Mouse (Mus musculus) CH12.LX (cell line): ENCODE results near the gene Icmt. TPM values are rescaled to one million over a fixed set of nuclear protein-coding genes. Genes with fewer than 3 reads are reported as not detected.
A peak's percentile ranks its signal among the peaks of the same experiment; 100 is the strongest.

ENCODE experiments used
- DNase-seq: peaks from one replicate; pipeline ENCODE4 v3.0.0-alpha.2; 2013; ENCODE audit errors: extremely low read depth
- H3K27ac ChIP-seq: 2 replicates; pipeline ENCODE4 v1.5.1; 2012; ENCODE audit warnings: low read depth, mild to moderate bottlenecking, control low read depth, moderate library complexity; ENCODE audit not compliant: insufficient read depth
- H3K27me3 ChIP-seq: replicated peaks from 2 replicates; pipeline ENCODE3; 2012; ENCODE audit warnings: inconsistent platforms
- H3K36me3 ChIP-seq, 2 experiments: replicated peaks in 1 of 2; 2 replicates each; pipeline versions ENCODE3 to v1.6.1; 2012; ENCODE audit warnings: inconsistent platforms in 1 of 2, low read length in 1 of 2, mild to moderate bottlenecking in 1 of 2, mixed read lengths in 1 of 2, moderate library complexity in 1 of 2; ENCODE audit not compliant: control insufficient read depth in 1 of 2, insufficient read depth in 1 of 2
- H3K4me1 ChIP-seq, 2 experiments: 2 replicates each; pipeline ENCODE4 v1.6.1; 2012; ENCODE audit warnings: inconsistent platforms in 1 of 2, moderate library complexity in 1 of 2; ENCODE audit not compliant: insufficient read depth in 2 of 2, control insufficient read depth in 1 of 2
- H3K4me2 ChIP-seq: 2 replicates; pipeline ENCODE4 v1.6.1; 2012; ENCODE audit warnings: low read depth, mild to moderate bottlenecking, control low read depth; ENCODE audit not compliant: poor library complexity, insufficient read depth, severe bottlenecking
- H3K4me3 ChIP-seq, 3 experiments: fragments of 150-350 bp in 1 of 3; sonication (generic) in 1 of 3; replicated peaks in 1 of 3; 2 replicates each; pipeline versions ENCODE3 to v1.5.1; 2011 to 2012; ENCODE audit warnings: low read depth in 2 of 3, low read length in 2 of 3, mild to moderate bottlenecking in 2 of 3, moderate library complexity in 2 of 3, control low read depth in 1 of 3, improper control_type of control experiment in 1 of 3, inconsistent platforms in 1 of 3, mixed read lengths in 1 of 3; ENCODE audit not compliant: poor library complexity in 1 of 3
- H3K79me2 ChIP-seq: replicated peaks from 2 replicates; pipeline ENCODE4 v1.6.1; 2012; ENCODE audit warnings: mild to moderate bottlenecking, moderate library complexity; ENCODE audit not compliant: control insufficient read depth, poor library complexity, insufficient read depth, severe bottlenecking; ENCODE audit errors: extremely low read depth
- H3K9ac ChIP-seq: 2 replicates; pipeline ENCODE4 v1.6.1; 2012; ENCODE audit warnings: low read depth, mild to moderate bottlenecking, control low read depth, moderate library complexity; ENCODE audit not compliant: insufficient read depth
- H3K9me3 ChIP-seq: replicated peaks from 2 replicates; pipeline ENCODE3; 2012; ENCODE audit warnings: low read length, inconsistent platforms, mixed read lengths
- BHLHE40 ChIP-seq: IDR thresholded peaks from 2 replicates; pipeline ENCODE4 v1.6.1; 2011; ENCODE audit warnings: mild to moderate bottlenecking, low read depth, low read length, improper control_type of control experiment
- CHD1 ChIP-seq: IDR thresholded peaks from 2 replicates; pipeline ENCODE4 v1.6.1; 2012; ENCODE audit warnings: low read depth, low read length, improper control_type of control experiment, inconsistent platforms
- CTCF ChIP-seq, 2 experiments: IDR thresholded peaks in 1 of 2; conservative IDR thresholded peaks in 1 of 2; 2 replicates each; pipeline ENCODE4 v1.5.1; 2011 to 2012; ENCODE audit warnings: low read depth in 2 of 2, low read length in 2 of 2, improper control_type of control experiment in 1 of 2, inconsistent platforms in 1 of 2, mild to moderate bottlenecking in 1 of 2, moderate library complexity in 1 of 2
- JUN ChIP-seq: IDR thresholded peaks from 2 replicates; pipeline ENCODE4 v1.6.1; 2011; ENCODE audit warnings: low read depth, mild to moderate bottlenecking, low read length, improper control_type of control experiment, moderate library complexity; ENCODE audit not compliant: insufficient read depth
- MAX ChIP-seq: IDR thresholded peaks from 2 replicates; pipeline ENCODE4 v1.6.1; 2011; ENCODE audit warnings: low read length, improper control_type of control experiment
- NELFE ChIP-seq: IDR thresholded peaks from 2 replicates; pipeline ENCODE4 v1.6.1; 2011; ENCODE audit warnings: low read depth, low read length, improper control_type of control experiment
- PAX5 ChIP-seq: IDR thresholded peaks from 2 replicates; pipeline ENCODE4 v1.6.1; 2012; ENCODE audit warnings: low read length, inconsistent platforms, mixed read lengths
- RAD21 ChIP-seq: IDR thresholded peaks from 2 replicates; pipeline ENCODE4 v1.6.1; 2011; ENCODE audit warnings: low read depth, mild to moderate bottlenecking, low read length, improper control_type of control experiment, moderate library complexity
- RCOR1 ChIP-seq: conservative IDR thresholded peaks from 2 replicates; pipeline ENCODE4 v1.6.1; 2012; ENCODE audit warnings: low read depth, mild to moderate bottlenecking, inconsistent platforms, low read length, improper control_type of control experiment
- SIN3A ChIP-seq: IDR thresholded peaks from 2 replicates; pipeline ENCODE4 v1.6.1; 2012; ENCODE audit warnings: low read length, improper control_type of control experiment, inconsistent platforms
- SMC3 ChIP-seq: IDR thresholded peaks from 2 replicates; pipeline ENCODE4 v1.6.1; 2011; ENCODE audit warnings: low read depth, low read length, improper control_type of control experiment
- TBP ChIP-seq: conservative IDR thresholded peaks from 2 replicates; pipeline ENCODE4 v1.6.1; 2011; ENCODE audit warnings: low read depth, low read length, improper control_type of control experiment
- USF2 ChIP-seq: conservative IDR thresholded peaks from 2 replicates; pipeline ENCODE4 v1.6.1; 2011; ENCODE audit warnings: low read depth, low read length, improper control_type of control experiment
- ZC3H11A ChIP-seq: IDR thresholded peaks from 2 replicates; pipeline ENCODE4 v1.6.1; 2012; ENCODE audit warnings: low read depth, mild to moderate bottlenecking, inconsistent platforms, low read length, improper control_type of control experiment
- ZMIZ1 ChIP-seq: IDR thresholded peaks from 2 replicates; pipeline ENCODE4 v1.6.1; 2012; ENCODE audit warnings: low read depth, mild to moderate bottlenecking, inconsistent platforms, low read length, improper control_type of control experiment
- dilution Hi-C: fragments of 300-500 bp; cut with MboI; formaldehyde crosslinking; loops from 2 replicates; pipeline ENCODE4 v1.14.3; 2020; ENCODE audit warnings: low sequenced_read_pairs; ENCODE audit not compliant: extremely low pct_unique_long_range_greater_than_20kb, extremely low pct_ligation_motif_present
- in situ Hi-C: fragments of 300-500 bp; cut with MboI; formaldehyde crosslinking; loops from 3 replicates; pipeline ENCODE4 v1.14.3; 2019; ENCODE audit warnings: low sequenced_read_pairs, low pct_ligation_motif_present, low pct_unique_long_range_greater_than_20kb, mixed read lengths
- polyA plus RNA-seq: library from polyadenylated mRNA; unstranded; fragments of >175 nt; gene quantifications from 2 replicates; pipeline ENCODE4 v1.2.1, GENCODE M21; 2012; ENCODE audit warnings: low read depth; ENCODE audit not compliant: insufficient read length
- total RNA-seq, 2 experiments: library from RNA; depleted of rRNA; stranded (reverse); fragments of 300-350 nt in 1 of 2; fragments of >200 nt in 1 of 2; gene quantifications; 2 replicates each; pipeline ENCODE4 v1.2.3; 2012 to 2014

Icmt gene
- total and polyA plus RNA-seq, 3 experiments: 18.5 to 29.8 (median 21.5) TPM

- no peaks in the 10 kb centered on the region for H3K79me2 ChIP-seq
- no peak within 1 kb of the TSS for H3K9ac ChIP-seq
- dilution Hi-C loops: no loop called here
- H3K27me3 ChIP-seq: peaks cover 30% of the 10 kb centered on the region
- H3K27ac ChIP-seq: no peak within 1 kb of the TSS
- in situ Hi-C loops: no loop called here
- H3K4me2 ChIP-seq: no peak within 1 kb of the TSS
- peaks cover 0 to 10% of the 10 kb centered on the region in 2 experiments; a peak in 2 of 4 replicates for H3K4me1 ChIP-seq
- DNase-seq: no peak
- no peaks in the 10 kb centered on the region for H3K36me3 ChIP-seq
- H3K4me3 ChIP-seq: no peak within 1 kb of the TSS
- H3K9me3 ChIP-seq: no peaks in the 10 kb centered on the region
- TF ChIP-seq TBP: no peak
- TF ChIP-seq CTCF (conservative IDR thresholded peaks at IDR 0.05 in 1 of 2, IDR thresholded peaks at IDR 0.05 in 1 of 2; ENCODE audit: low read depth in 2 of 2, low read length in 2 of 2): peak in 1 of 2 experiments; percentile 75; a peak in 2 of 4 replicates
- TF ChIP-seq RCOR1: no peak
- peak; percentile 59 for TF ChIP-seq SMC3
- peak; percentile 51 for TF ChIP-seq RAD21
- no peak for TF ChIP-seq ZMIZ1
- TF ChIP-seq MAX: no peak
- no peak for TF ChIP-seq CHD1
Measured at GRCm38 (mm10) chr4:152318517-152319234, 21.6 kb downstream of the Icmt start, which contains the start of gene Rnf207. Rnf207 (minus strand) TSS chr4:152318993.

- Histone ChIP-seq H3K9me3 (peaks cover 3% of the 10 kb centered on the region), H3K36me3 (no peaks in the 10 kb centered on the region), H3K79me2 (peaks cover 8% of the 10 kb centered on the region), H3K27me3 (peaks cover 11% of the 10 kb centered on the region)
- dilution Hi-C loops (no loop called here), in situ Hi-C loops (no loop called here)
- no peak for DNase-seq
- TF ChIP-seq SIN3A (no peak), USF2 (no peak), JUN (no peak), NELFE (no peak), BHLHE40 (no peak), PAX5 (no peak), ZC3H11A (no peak)
- TF ChIP-seq, all 38 proteins: peak for 0
- Histone ChIP-seq H3K4me1 (peaks cover 0 to 7% of the 10 kb centered on the region in 2 experiments; a peak in 1 of 4 replicates), H3K27ac (no peak overlapping the region), H3K9ac (no peak overlapping the region), H3K4me3 (no peak overlapping the region), H3K4me2 (no peak overlapping the region)
Measured at GRCm38 (mm10) chr4:152321464-152321863, 24.4 kb downstream of the Icmt start.
